Mouse (Mus musculus): ENCODE measurements around the gene Trex2.

Trex2 gene

DNA sequence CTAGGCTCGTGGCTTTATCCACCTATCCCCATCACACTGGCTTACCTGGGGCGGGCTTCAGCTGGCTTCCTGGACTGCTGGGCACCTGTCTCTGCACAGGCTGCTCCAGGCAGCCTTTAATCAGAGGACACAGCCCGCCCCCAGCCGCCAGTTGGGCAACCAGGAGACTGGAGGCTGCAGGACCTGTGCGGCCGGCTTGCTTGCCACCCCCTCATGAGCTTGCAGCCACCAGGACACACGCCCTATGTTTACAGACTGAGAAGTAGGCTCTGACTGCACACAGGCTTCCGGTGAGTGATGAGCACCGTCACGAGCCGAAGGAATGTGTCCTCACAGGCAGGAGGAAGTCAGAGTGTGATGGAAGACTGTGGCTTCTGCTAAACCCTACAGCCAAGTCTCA lies at the start of gene Trex2:
Gene Trex2 (minus strand): TSS at position 93 of the 400 bp plus-strand sequence.
- no peak for DNase-seq (ENCODE audit: low spot score)

DNA sequence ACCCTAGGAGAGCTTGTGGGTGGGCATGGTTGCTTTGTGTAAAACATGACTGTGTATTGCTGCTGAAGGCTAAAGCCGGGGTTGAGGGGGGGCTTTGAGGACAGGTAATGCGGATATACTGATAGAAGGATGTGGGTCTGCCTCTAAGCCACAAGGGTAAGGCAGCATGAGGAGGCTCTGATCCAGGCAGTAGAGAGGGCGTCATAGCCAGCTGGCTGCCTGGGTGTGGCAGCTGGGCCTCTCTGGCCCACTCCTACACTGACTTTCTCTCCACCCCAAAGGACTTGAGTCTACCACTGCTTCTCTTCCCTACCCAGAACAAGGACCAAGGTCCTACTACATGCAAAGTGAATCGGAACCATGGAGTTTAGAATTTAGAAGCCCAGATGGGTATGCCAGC lies 49.7 kb upstream of the Trex2 start:
- no peak for DNase-seq (ENCODE audit: low spot score)

DNA sequence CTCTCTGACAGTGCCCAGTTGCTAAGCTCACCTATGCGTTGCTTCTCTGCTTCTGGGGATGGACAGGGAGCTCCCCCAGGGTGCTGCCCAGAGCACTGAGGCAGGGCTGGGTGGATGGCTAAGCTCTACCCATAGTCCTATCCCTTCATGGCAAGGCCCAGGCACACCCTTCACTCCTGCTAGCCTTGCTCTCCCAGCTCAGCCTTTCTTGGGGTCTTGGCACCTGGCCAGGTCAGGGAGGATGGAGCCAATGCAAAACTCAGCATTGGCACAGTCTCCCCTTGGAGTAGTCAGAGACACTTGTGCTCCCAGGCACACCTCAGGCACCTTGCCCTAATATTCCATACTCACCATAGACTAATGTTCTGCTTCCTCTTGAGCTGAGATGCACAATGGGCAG lies 48.9 kb upstream of the Trex2 start:
- no peak for DNase-seq (ENCODE audit: low spot score)

DNA sequence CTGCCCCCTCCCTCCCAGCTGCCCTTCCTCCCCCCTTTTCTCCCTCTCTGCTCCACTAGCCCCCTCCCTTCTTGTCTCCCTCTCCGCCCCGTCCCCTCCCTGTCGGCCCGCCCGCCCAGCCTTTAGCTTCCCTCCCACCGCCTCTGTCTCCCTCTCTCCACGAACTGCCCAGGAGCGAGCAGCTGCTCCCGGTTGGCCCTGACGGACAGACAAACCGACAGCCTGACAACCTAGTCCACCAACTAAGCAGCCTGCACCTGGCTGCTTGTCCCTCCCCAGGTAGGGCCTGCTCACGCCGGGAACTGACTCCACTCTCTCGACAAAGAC lies 48.3 kb upstream of the Trex2 start, which contains the start of gene Bgn:
Gene Bgn (plus strand): TSS at position 119 of the 327 bp plus-strand sequence.
- DNase-seq (ENCODE audit: low spot score): no peak

DNA sequence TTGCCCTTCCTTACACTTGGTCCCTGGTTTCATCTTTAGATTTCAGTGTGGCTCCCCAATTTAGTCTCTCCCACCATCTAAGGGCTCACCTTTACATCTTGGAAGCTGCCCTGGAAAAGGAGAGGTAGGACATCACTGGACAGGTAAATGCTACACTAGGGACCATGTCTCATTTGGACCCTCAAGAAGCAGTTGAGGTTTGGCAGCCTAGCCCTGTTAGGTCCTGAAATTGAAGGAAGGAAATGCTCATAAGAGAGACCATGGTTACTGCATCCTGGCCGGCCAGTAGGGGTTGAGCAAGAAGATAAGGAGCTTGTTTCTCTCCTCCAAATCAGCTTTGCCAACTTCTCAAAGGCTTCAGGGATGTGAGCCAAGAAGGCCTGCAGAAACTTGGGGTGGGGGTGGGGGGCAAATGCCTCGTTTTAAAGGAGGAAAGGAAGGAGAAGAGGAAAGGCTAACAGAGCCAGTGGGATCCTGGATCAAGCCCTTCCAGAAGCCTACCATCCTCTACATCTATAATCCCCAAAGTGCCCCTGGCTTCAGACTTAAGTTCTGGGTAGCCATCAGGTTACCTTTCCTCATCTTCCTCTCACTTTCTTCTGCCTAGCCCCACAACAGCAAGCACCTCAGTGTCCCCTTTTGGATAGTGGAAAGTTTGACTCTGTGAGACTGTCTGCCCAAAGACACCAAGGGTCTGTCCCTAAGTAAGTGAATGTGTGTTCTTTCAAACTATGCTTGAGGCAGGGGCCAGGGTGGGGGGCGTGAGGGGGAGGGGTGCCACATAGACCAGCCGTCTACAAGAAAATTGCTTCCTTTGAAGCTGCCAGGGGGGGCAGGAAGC lies 47.7 kb upstream of the Trex2 start:
- no peak for DNase-seq (ENCODE audit: low spot score)

DNA sequence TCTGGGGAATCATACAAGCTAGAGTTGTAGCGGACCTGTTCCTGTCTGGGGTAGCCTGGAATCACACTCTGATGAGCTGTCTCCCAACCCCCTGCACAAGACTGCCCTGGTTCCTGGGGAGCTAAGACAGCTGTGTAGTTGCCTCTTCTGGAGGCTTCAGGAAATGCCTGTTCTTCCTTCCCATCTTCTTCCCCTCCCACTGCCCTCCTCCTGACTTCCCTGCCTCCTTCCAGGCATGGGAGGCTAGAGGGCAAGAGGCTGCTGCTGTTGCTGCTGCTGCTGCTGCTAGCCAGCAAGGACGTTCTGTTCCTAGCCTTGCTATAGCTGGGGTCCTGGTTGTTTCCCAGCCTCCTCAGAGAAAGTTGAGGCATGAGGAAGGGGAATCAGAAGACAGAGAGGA lies 45.2 kb upstream of the Trex2 start:
- DNase-seq (ENCODE audit: low spot score): no peak

DNA sequence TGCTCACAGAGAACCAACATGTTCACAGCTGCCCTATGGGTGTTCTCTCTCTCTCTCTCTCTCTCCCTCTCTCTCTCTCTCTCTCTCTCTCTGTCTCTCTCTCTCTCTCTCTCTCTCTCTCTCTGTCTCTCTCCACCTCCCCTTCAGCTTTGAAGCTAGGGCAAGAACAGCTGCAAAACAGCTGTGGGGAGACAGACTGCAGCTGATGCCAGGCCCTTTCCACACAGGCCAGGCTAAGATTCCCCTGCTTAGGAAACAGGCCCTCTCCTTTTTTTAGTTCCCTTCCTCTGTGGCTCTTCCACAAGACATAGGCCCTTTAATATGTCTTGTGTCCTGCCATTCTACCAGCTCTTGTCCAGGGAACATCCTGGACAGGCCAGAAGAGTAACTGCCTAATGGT lies 44.5 kb upstream of the Trex2 start:
- no peak for DNase-seq (ENCODE audit: low spot score)

DNA sequence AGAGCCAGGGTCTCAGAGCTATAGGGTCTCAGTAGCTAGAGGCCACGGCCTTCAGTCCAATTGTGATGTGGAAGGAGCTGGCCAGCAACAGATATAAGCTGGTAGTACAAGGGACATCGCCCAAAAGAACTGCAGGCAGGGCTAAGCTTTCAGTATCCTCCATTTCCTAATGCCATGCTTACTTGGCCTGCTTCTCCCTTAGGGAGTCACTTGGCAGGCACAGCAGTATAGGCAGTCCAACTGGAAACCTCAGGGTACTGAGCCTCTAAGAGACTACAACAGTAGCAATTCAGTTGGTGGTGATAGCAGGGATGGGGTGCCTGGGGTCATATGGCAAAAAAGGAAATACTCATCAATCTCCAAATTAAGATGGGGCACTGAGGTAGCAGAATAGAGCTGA lies 42.4 kb upstream of the Trex2 start:
- no peak for DNase-seq (ENCODE audit: low spot score)

DNA sequence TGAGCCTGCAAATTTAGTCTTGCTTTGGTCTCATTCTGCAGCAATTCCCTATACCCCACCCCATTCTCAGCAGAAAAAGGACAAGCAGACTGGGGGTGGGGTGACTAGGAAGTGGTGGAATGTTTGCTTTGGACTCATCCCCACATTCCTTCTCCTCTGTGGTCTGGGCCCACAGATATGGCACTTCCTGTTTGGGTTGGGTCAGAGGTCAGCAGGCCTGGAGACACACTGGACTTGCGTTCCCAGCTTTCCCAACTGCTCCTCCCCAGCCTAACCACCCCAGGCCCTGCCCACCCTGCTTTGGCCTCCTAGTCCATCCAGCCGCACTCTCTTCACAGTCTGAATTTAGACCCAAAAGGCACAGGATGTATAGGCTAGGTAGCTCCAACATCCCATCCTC lies 41.5 kb upstream of the Trex2 start:
- no peak for DNase-seq (ENCODE audit: low spot score)

DNA sequence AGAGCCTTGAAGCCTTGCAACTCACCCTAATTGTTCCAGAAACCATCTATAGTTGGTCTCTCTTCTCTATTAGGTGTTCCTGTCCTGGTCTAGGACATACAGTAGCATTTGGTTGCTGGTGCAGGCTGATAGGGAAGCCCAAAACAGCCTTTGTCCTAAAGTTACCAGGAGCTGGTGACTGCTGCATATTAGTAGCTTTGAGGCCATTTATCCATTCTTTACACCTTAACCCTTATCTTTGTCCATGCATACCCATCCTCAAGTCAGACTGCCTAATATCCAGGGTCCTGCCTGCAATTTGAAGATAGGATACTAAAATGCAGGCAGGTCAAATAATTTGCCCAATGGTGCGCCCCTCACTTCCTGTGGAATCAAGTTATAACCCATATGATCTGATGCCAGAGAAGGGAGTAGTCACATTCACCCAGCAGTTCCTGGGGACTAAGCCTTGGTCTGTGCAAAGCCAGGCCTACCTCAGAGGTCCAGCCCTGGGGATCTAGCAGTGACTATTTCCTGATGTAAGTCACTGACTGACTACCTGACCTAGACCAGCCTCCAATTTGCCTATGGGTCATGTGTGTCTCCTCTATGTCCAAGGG lies 40.6 kb upstream of the Trex2 start:
- no peak for DNase-seq (ENCODE audit: low spot score)

DNA sequence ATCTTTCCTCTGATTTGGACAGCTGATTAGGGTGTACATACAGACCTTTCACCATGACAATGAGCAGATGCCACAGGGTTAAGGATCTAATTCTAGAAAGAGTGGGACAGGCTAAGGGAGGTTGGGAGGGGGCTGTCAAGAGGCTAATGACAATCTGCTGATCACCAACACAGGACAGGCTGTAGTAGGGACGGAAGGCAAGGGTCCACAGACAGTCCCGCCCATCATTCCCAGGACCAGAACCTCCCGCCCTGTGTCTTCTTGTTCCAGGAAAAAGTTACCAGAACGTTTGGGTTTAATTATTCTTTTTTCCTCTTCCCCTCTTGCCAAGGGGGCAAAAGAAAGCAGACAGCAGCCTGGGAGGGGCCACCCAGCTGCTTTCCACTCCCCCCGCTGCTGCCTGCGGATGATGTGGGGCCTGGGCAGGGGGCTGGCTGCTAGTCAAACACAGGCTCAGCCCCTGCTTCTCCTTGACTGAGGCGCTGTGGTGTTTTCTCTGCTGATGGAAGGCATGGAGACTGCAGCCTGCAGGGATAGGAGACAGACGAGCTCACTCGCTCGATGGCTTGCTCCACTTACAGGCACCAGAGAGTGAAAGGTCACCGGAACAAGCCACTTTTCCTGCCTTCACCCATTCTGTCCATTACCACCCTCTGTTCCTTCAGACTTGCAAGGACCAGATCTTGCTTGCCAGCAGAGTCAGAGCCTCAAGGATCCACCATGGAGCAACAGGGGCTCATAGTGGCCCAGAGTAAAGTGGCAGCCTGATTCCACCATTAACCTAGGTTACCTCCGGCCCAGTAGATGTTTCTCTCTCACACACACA lies 39.4 kb upstream of the Trex2 start:
- DNase-seq (ENCODE audit: low spot score): no peak

DNA sequence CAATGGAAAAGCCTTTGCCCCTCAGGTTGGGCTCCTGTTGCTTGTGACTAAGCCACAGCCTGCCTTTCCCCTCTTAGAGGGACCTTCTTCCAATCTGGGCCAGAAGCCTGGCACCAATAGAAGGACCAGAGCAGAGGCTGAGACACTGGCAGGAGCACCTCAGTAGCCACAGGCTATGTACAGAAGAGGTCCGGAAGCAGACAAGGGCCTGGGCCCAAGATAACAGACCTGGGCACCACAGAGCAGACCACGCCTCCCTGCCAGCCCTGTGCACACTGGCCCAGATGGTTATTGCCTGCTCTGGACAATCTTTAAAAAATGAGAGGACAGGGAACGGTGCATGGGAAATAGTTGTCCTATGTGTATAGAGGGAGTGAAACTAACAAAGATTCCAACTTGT lies 36.6 kb upstream of the Trex2 start:
- DNase-seq (ENCODE audit: low spot score): no peak

DNA sequence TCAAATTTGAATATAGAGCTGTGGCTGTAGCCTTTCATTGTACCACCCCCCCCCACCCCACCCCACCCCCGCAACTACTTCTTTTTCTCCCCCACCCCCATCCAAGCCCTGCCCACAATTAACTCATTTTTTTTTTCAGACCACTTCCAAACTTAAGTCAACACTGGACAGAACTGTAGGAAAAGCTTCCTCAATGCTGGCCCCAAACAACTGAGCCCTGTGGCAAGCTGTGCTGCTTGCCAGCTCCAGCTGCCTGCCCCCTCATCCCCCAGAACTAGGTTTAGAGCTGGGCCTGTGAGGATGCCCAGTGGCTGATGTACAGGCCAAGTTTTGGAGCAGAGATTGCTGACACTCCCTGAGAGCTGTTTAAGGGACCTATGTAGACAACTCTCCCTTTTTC lies 33.6 kb upstream of the Trex2 start:
- no peak for DNase-seq (ENCODE audit: low spot score)

DNA sequence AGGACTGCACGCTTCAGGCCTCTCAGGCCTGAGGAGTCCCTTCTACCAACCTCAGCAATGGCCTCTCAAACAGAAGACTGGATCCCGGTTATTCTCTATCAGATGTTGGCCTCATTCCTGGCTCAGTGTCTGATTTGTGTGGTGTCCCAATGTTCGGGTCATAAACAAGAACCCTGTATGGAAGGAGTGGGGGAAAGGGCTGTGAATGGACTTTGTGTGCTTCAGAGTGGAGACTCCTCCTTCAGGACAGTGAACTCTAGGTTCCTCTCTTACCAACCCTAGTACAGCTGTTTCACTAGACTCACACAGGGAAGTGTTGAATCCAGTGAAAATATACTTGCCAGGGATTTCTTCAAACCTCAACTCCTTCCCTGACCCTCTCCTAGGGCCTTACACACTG lies 33.2 kb upstream of the Trex2 start:
- DNase-seq (ENCODE audit: low spot score): no peak

DNA sequence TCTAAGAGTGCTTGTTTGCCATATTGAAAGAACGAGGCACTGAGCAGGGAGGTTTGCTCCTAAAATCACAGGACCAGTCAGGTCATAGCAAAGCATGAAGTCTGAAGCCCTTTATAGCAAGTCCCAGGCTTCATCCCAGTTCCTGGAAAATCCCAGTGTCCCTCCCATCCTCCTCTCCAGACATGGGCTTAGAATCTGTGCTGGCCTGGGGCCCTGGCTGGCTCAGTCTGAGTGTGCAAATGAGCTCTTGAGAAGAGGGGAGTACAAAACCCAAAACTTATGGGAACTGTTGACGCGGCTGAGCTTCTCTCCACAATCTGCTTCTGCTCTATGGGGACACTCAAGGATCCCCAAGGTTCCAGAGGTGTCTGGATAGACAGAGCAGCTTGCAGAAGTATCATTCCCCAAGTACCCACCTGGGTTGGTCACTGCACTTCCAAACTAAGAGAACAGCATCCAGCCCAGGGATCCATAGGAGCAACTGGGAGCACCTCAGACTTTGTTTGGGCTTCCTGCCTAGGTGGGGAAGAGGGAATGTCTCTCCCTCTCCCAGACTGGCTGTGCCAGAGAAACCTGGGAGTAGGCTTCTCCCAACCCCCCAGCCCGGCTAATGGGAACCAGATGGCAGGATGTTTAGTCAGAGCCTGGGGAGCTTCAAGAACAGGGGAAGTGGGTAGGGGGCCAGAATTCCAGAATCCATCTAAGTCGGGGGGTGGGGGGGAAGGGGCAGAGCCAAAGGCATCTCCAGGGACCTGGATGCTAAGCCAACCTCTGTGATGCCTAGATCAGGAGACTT lies 32.5 kb upstream of the Trex2 start:
- DNase-seq (ENCODE audit: low spot score): no peak

DNA sequence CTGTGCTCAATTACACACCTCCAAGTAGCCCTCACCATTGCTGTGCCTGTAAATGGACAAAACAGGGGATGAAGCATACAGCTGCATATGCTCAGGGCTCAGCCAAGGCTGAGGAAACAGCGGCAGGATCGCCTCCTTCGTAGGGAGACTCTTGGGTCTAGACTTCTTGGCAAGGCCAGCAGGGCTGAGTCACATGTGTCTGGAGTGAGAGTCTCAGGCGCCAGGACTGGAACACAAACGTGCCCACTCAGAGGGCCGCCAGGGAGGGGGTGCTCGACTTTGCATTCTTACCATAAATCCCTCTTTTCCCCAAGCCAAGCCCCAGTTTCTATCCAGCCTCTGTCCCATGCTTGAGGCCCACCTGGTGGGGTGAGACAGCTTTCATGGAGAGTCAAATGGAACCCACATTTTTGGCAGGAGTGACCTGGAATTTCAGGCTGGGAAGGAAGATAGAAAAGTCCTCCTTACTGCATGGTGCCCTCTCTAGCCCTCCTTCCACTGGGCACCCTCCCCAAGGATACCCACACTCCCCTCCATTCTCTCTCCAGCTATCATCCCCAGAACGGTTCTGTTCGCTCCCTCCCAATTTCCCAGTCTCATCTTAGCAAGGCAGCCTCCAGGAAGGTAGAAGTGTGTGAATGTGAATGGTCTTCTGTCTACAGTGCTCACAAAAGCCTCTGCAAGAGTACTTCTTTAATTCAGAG lies 30.5 kb upstream of the Trex2 start:
- DNase-seq (ENCODE audit: low spot score): no peak

DNA sequence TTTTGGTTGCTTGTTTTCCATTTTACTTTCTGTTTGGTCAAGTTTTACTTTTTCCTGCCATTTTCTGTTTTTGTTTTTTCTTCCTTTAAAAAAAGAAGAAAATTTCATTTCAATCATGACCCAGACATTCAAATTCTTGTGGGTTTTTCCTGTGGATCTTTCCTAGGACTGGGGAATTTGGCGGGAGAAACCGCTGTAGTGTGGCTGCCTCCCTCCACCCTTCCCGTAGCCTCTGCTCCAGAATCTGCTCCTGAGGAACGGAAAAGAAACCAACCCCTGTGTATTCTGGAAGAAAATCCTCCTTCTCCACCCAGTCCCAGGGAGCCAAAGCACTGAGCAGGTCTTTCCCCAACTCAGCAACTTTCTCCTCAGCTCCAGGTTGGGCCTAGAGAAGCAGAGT lies 25.6 kb upstream of the Trex2 start:
- DNase-seq (ENCODE audit: low spot score): no peak

DNA sequence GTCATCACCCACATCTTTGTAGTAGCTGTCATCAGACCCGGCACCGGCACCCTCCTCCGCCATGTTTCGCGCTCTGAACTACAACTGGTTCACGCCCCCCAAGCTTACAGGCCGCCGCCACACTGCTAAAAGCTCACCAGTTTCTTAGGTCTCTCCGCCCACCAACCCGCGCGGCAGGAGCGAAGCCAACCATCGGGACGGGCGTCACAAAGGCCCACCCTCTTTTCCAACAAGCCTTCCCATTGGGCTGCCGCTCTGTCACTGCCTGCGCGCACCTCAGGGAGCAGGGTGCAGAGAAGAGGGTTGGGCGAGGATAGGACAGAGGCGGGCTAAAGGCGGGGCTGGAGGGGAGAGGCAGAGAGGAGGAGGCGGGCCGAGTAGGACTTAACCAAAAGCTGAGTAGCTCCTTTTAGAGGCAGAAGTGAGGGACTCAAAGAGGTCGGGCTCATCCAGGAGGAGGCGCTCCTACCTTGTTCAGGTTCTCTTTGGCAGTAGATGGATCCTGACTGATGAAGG lies 23.8 kb upstream of the Trex2 start, which contains the start of gene Haus7:
Gene Haus7 (minus strand): TSS at position 168 of the 516 bp plus-strand sequence.
- peak; percentile 69 for DNase-seq (ENCODE audit: low spot score)

DNA sequence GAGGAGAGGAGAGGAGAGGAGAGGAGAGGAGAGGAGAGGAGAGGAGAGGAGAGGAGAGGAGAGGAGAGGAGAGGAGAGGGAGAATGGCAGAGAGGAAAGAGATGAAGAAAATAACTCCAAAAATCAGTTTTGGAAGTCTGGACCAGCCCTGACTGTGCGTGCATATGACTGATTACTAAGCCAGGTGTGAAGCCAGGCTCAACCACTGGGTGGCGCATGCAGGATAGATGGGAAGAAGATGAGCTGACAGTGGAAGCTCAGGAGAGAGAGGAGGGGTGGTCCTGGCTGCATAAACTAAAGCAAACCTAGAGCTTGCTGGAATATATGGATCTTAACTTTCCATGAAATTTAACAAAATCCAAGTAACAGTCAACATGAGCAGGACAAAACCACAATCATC lies 16.8 kb upstream of the Trex2 start:
- peak; percentile 11 for DNase-seq (ENCODE audit: low spot score)

DNA sequence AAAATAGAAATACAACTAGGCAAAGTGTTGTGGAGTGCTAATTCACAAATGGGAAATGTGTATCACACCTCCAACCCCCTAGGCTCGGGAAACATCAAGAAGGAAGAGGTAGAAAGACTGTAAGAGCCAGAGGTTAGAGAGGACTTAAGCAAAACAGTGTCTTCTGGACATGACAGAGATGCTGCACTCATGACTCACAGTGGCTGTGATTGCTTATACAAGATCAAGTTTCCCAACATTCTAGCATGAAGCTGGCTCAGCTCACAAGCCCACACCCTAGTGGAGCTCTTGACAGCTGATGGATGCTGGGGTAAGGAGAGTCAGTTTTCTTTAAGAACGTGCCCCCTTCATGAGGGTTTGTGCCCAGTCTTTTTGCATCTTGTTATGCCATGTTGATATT lies 6.3 kb upstream of the Trex2 start:
- DNase-seq (ENCODE audit: low spot score): no peak

DNA sequence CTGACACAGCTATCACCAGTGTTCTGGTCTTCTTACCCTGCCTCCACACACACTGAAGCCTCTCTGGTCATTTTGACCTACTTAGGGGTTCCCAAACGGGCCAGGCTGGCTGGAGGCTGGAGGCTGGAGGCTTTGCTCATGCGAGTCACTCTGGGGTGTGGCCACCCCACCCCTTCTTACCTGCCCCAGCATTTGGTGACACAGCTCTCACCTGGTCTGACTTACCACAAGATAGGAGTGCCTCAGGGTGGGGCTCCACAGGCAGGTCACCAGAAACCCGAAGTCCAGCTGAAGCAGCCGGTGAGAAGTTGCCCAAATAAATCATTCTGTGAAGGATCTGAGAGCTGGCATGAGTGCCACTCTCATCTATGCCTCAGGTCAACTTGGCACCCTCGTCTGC lies 2.3 kb downstream of the Trex2 start:
- no peak for DNase-seq (ENCODE audit: low spot score)

Data from urinary bladder, postnatal 10 days (tissue).